8 mouse cellular contexts compared by ENCODE assay signal in genomic region chr16:96159794-96160346, GRCm38 (mm10). TPM values are rescaled to one million over a fixed set of nuclear protein-coding genes. Genes with fewer than 3 reads are reported as not detected.
A peak's percentile ranks its signal among the peaks of the same experiment; 100 is the strongest.
DNase-seq lines count a peak whose midpoint lies in the region; ATAC-seq and TF ChIP-seq lines count a peak whose summit lies in the region.

No protein-coding gene starts in this region.

- no peaks in the 10 kb centered on the region for H3K9me3 ChIP-seq in embryonic facial prominence, embryonic 12.5 days
- H3K9me3 ChIP-seq in hindbrain, embryonic 11.5 days (ENCODE audit: control insufficient read depth, low read length): no peaks in the 10 kb centered on the region
- H3K9me3 ChIP-seq in midbrain, embryonic 14.5 days (ENCODE audit: control insufficient read depth, low read length): no peaks in the 10 kb centered on the region

- H3K4me1 ChIP-seq in embryonic facial prominence, embryonic 12.5 days: peaks cover 7% of the 10 kb centered on the region
- H3K4me1 ChIP-seq in hindbrain, embryonic 11.5 days (replicated peaks; ENCODE audit: control insufficient read depth, insufficient read depth, low read length): no peaks in the 10 kb centered on the region
- H3K4me1 ChIP-seq in midbrain, embryonic 14.5 days (ENCODE audit: control insufficient read depth, insufficient read depth, low read length): peaks cover 8% of the 10 kb centered on the region; the same call in 1 of the 2 replicates

- peak overlapping the region; percentile 87 for H3K9ac ChIP-seq in embryonic facial prominence, embryonic 12.5 days
- H3K9ac ChIP-seq in hindbrain, embryonic 11.5 days (ENCODE audit: low read depth, low read length): peak overlapping the region; percentile 86; the same call in 1 of the 2 replicates
- peak overlapping the region; percentile 89 for H3K9ac ChIP-seq in midbrain, embryonic 14.5 days (replicated peaks; ENCODE audit: low read length)

- H3K27ac ChIP-seq in layer of hippocampus, adult 2 months: no peak overlapping the region
- peak overlapping the region; percentile 83 for H3K27ac ChIP-seq in embryonic facial prominence, embryonic 12.5 days
- H3K27ac ChIP-seq in hindbrain, embryonic 11.5 days (ENCODE audit: low read depth, low read length): no peak overlapping the region
- peak overlapping the region; percentile 83 for H3K27ac ChIP-seq in midbrain, embryonic 14.5 days (replicated peaks; ENCODE audit: low read depth, low read length)

- H3K36me3 ChIP-seq in embryonic facial prominence, embryonic 12.5 days: peaks cover 13% of the 10 kb centered on the region
- 0 out of 2 replicates have a peak, but pooled peaks cover 4% of the 10 kb centered on the region for H3K36me3 ChIP-seq in hindbrain, embryonic 11.5 days (ENCODE audit: control insufficient read depth, insufficient read depth, low read length)
- H3K36me3 ChIP-seq in midbrain, embryonic 14.5 days (ENCODE audit: control insufficient read depth, insufficient read depth, low read length): peaks cover 15% of the 10 kb centered on the region

- no peaks in the 10 kb centered on the region for H3K27me3 ChIP-seq in embryonic facial prominence, embryonic 12.5 days
- no peaks in the 10 kb centered on the region for H3K27me3 ChIP-seq in hindbrain, embryonic 11.5 days (ENCODE audit: control insufficient read depth, insufficient read depth, low read length)
- no peaks in the 10 kb centered on the region for H3K27me3 ChIP-seq in midbrain, embryonic 14.5 days (ENCODE audit: control insufficient read depth, insufficient read depth, low read length)

- H3K4me3 ChIP-seq in layer of hippocampus, adult 2 months: peak overlapping the region; percentile 64; the same call in 1 of the 2 replicates
- peak overlapping the region; percentile 54 for H3K4me3 ChIP-seq in embryonic facial prominence, embryonic 12.5 days
- no peak overlapping the region for H3K4me3 ChIP-seq in hindbrain, embryonic 11.5 days (ENCODE audit: low read depth, low read length)
- peak overlapping the region; percentile 46 for H3K4me3 ChIP-seq in midbrain, embryonic 14.5 days (replicated peaks; ENCODE audit: low read depth, low read length)

- peak overlapping the region; percentile 98 for H3K4me2 ChIP-seq in embryonic facial prominence, embryonic 12.5 days (replicated peaks)
- peak overlapping the region; percentile 97; the same call in 1 of the 2 replicates for H3K4me2 ChIP-seq in hindbrain, embryonic 11.5 days (replicated peaks; ENCODE audit: low read depth, low read length)
- H3K4me2 ChIP-seq in midbrain, embryonic 14.5 days (ENCODE audit: low read length): peak overlapping the region; percentile 98

- no peak for ATAC-seq in embryonic facial prominence, embryonic 12.5 days (ENCODE audit: insufficient number of reproducible peaks, insufficient read depth, low FRiP score, low TSS enrichment)
- ATAC-seq in hindbrain, embryonic 11.5 days (ENCODE audit: low FRiP score): peak; percentile 33; the same call in 1 of the 2 replicates
- ATAC-seq in midbrain, embryonic 14.5 days (ENCODE audit: low FRiP score, low TSS enrichment): 0 out of 2 replicates have a peak, but pooled peaks have one; percentile 39
- no peak; the same call in 1 of the 2 replicates for ATAC-seq in monocyte, adult 5-6 weeks (replicated peaks; ENCODE audit: insufficient number of reproducible peaks, low FRiP score, low TSS enrichment, poor library complexity, severe bottlenecking)

- DNase-seq in layer of hippocampus, adult 2 months (ENCODE audit: low spot score in 2 of 2): no peak
- DNase-seq in layer of hippocampus, adult 9-10 months (ENCODE audit: low spot score): no peak
- DNase-seq in hindbrain, embryonic 11.5 days (ENCODE audit: low spot score): no peak
- DNase-seq in midbrain, embryonic 14.5 days: peak; percentile 8
- DNase-seq in layer of hippocampus, postnatal 36 days: no peak
- DNase-seq in adrenal gland, postnatal 25 days: no peak

- 80% methylated on average over 20 of the region's 20 CpGs for WGBS in embryonic facial prominence, embryonic 12.5 days
- WGBS in hindbrain, embryonic 11.5 days: 84% methylated on average over 20 of the region's 20 CpGs
- 82% methylated on average over 20 of the region's 20 CpGs for WGBS in midbrain, embryonic 14.5 days

- no peak for TF ChIP-seq CTCF in layer of hippocampus, adult 2 months (conservative IDR thresholded peaks at IDR 0.05)

RNA-seq across cellular contexts. Expression of gene Wrb, which starts 14.7 kb away (rescaled TPM):
- 10 to 100 TPM; 66.8 to 69.8 TPM for total RNA-seq in layer of hippocampus, adult 2 months (2021)
- 69.8 and 73.7 TPM in 2 replicates for polyA plus RNA-seq in embryonic facial prominence, embryonic 12.5 days (2016; fragmentation: Nextera tagmentation; extraction: Ambion mirVana)
- 121 and 128 TPM in 2 replicates for polyA plus RNA-seq in hindbrain, embryonic 11.5 days (2014; fragmentation: Nextera tagmentation; extraction: Ambion mirVana)
- 229 and 232 TPM in 2 replicates for polyA plus RNA-seq in midbrain, embryonic 14.5 days (2014; fragmentation: Nextera tagmentation; extraction: Ambion mirVana)
- total RNA-seq in layer of hippocampus, postnatal 36 days (2021): 10 to 100 TPM; 70.8 to 73.3 TPM
- total RNA-seq in adrenal gland, postnatal 25 days (2021): 23.5 and 38.5 TPM in 2 replicates
- 6.2 to 15.9 TPM (median 8.8 TPM) in 3 replicates for total RNA-seq in monocyte, adult 5-6 weeks (2017)

RNA-seq across cellular contexts. Expression of gene Lca5l, which starts 32.2 kb away (rescaled TPM):
- total RNA-seq in layer of hippocampus, adult 2 months (2021): 1 to 10 TPM; 2.4 to 2.7 TPM
- polyA plus RNA-seq in embryonic facial prominence, embryonic 12.5 days (2016; fragmentation: Nextera tagmentation; extraction: Ambion mirVana): 1.9 and 2.3 TPM in 2 replicates
- 1.3 and 1.4 TPM in 2 replicates for polyA plus RNA-seq in hindbrain, embryonic 11.5 days (2014; fragmentation: Nextera tagmentation; extraction: Ambion mirVana)
- 1.7 and 2.1 TPM in 2 replicates for polyA plus RNA-seq in midbrain, embryonic 14.5 days (2014; fragmentation: Nextera tagmentation; extraction: Ambion mirVana)
- 1 to 10 TPM; 1.6 to 1.7 TPM for total RNA-seq in layer of hippocampus, postnatal 36 days (2021)
- total RNA-seq in adrenal gland, postnatal 25 days (2021): 3.0 and 3.6 TPM in 2 replicates
- not detected in 3 replicates for total RNA-seq in monocyte, adult 5-6 weeks (2017)

RNA-seq across cellular contexts. Expression of gene Hmgn1, which starts 32.3 kb away (rescaled TPM):
- total RNA-seq in layer of hippocampus, adult 2 months (2021): 10 to 100 TPM; 68.5 to 73.7 TPM
- 819 and 885 TPM in 2 replicates for polyA plus RNA-seq in embryonic facial prominence, embryonic 12.5 days (2016; fragmentation: Nextera tagmentation; extraction: Ambion mirVana)
- polyA plus RNA-seq in hindbrain, embryonic 11.5 days (2014; fragmentation: Nextera tagmentation; extraction: Ambion mirVana): 793 and 800 TPM in 2 replicates
- 371 and 462 TPM in 2 replicates for polyA plus RNA-seq in midbrain, embryonic 14.5 days (2014; fragmentation: Nextera tagmentation; extraction: Ambion mirVana)
- 10 to 100 TPM; 79.7 to 91.4 TPM for total RNA-seq in layer of hippocampus, postnatal 36 days (2021)
- 234 and 254 TPM in 2 replicates for total RNA-seq in adrenal gland, postnatal 25 days (2021)
- total RNA-seq in monocyte, adult 5-6 weeks (2017): 39.7 to 60.5 TPM (median 49.6 TPM) in 3 replicates

RNA-seq across cellular contexts. Expression of gene Sh3bgr, which starts 40.4 kb away (rescaled TPM):
- 1 to 10 TPM; 2.1 to 3.3 TPM for total RNA-seq in layer of hippocampus, adult 2 months (2021)
- polyA plus RNA-seq in embryonic facial prominence, embryonic 12.5 days (2016; fragmentation: Nextera tagmentation; extraction: Ambion mirVana): 1.7 and 2.7 TPM in 2 replicates
- polyA plus RNA-seq in hindbrain, embryonic 11.5 days (2014; fragmentation: Nextera tagmentation; extraction: Ambion mirVana): 2.7 and 3.2 TPM in 2 replicates
- polyA plus RNA-seq in midbrain, embryonic 14.5 days (2014; fragmentation: Nextera tagmentation; extraction: Ambion mirVana): 1.6 and 2.1 TPM in 2 replicates
- total RNA-seq in layer of hippocampus, postnatal 36 days (2021): 1 to 10 TPM; 2.2 to 2.9 TPM
- 24.7 and 28.6 TPM in 2 replicates for total RNA-seq in adrenal gland, postnatal 25 days (2021)
- total RNA-seq in monocyte, adult 5-6 weeks (2017): not detected in 3 replicates

Comparison
In these comparisons a context has a peak if more than half of its experiments do, and no peak if none do; other contexts are left out.
1. H3K27ac ChIP-seq: peak in embryonic facial prominence, embryonic 12.5 days (single experiment) and midbrain, embryonic 14.5 days (single experiment); none in layer of hippocampus, adult 2 months (single experiment) and hindbrain, embryonic 11.5 days (single experiment).
2. ATAC-seq: peak in hindbrain, embryonic 11.5 days (single experiment) and midbrain, embryonic 14.5 days (single experiment); none in embryonic facial prominence, embryonic 12.5 days (single experiment) and monocyte, adult 5-6 weeks (single experiment).
3. Peak in every context shown above with its lines, with median percentiles within 50 percentile points of each other: H3K4me2 ChIP-seq and H3K9ac ChIP-seq.